Mouse (Mus musculus) activated CD4-positive, CD25-positive, alpha-beta regulatory T cell, adult 4 months (primary cell): Measurements from ENCODE around the gene Runx3. TPM values are rescaled to one million over a fixed set of nuclear protein-coding genes. Genes with fewer than 3 reads are reported as not detected.

Experiments
- ATAC-seq: one replicate; pipeline ENCODE4 v1.8.0; 2017
- polyA plus RNA-seq, 2 experiments: library from polyadenylated mRNA; unstranded; fragments of 100-300 nt; shearing (Covaris generic); gene quantifications; one replicate each; pipeline ENCODE4 v1.2.1; 2017

Gene Runx3
- polyA plus RNA-seq, 2 experiments from 2014 or later = 12.8 to 17.6 TPM

DNA sequence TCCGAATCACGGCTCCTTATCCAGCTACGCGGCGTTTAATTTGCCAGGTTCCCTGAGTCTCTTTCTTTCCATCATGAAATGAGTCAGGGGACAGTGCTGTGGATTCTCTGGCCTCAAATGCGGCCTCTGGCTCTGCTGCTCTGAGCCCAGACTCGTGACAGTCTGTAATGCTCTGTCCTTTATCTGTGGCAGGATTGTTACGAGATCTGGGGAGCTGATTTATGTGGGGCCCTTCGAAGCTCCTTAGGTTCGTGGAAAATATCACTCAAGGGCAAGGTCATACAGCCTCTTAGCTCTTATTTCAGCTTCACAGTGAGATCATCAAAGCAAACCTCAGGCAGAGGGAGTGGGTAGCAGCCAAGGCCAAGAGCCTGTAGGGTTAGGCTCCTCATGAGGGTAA, 6.2 kb upstream of the Runx3 start:
- no peak for ATAC-seq

DNA sequence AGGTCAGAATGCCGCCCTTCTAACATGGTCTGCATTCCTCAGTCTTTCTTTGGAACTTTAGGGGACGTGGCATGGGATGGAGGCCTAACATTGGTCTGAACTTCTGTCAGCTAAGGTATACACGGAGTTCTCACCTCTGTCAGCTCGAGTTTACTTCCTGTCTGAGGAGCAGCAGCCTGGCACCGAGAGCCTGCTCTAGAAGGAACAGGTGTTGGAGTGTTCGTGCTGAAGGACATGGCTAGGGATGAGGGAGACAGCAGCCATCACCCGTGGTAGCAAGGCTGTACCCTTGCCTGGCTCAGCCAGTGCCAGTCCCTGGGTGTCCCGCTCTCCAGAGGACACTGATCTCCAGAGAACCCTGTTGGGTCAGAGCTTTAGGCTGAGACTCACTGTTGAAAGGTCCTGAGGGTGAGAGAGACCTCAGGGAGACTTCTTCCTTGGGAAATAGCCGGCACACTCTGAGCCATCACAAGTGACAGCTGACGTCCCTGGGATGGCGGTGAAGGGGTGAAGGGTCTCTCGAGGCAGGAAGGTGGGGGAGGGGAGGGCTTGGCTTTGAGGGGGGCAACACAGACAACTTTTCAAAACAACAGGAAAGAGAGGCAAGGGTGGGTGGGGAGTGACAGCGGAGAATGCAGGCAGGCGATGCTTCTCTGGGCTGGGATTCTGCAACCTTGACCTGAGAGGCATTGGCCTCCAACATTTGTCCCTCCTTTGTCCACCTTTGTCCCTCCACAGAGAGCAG, 4.9 kb upstream of the Runx3 start:
- ATAC-seq = no peak

- ATAC-seq = no peak
These were observed 4.1 kb upstream of the Runx3 start for GRCm38 (mm10) chr4:135116391-135116790.

DNA sequence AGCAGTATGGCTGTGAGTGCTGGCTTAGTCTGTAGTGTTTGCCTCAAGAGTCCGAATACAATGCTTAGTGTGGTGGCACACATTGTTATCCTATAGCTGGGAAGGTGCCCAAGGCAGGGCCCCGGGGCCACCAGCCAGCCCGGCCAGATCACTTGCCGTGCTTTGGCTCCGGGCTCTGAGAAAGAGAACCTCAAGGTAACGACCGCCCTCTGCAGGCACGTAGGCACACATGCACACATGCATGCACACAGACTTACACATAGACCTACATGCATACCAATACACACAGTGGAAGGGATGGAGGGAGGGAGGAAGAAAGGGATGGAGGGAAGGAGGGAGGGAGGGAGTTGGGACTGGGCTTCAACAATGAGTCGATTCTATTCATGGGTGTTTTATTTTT, 2.6 kb upstream of the Runx3 start:
- no peak for ATAC-seq

DNA sequence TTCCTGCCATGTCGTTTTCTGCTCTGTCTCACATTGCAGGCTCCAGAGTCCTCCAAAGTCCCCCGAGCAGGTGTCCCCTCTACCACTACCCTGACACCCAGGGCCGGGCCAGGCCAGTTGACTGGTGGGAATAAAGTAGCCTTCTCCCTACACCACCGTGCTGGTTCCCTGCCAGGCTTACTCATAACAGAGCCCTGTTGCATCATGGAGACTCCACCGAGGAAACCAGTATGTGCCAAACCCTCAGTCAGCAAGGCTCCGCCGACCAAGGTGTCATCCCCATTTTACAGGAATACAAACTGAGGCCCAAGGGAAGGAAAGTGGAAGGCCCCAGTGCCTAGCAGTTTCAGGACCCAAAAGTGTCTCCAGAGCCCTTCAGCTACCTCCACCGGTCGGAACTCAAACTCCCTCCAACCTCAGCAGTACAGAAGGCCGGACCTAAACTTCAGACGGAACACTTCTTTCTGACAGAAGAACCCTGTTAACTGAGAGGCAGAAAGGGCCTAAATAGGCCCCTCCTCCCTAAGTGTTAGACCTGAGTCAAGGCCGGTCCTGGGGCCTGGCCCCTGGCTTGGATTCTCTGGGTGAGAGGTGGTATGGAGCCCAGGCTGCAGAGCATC, 1.5 kb upstream of the Runx3 start:
- no peak for ATAC-seq

DNA sequence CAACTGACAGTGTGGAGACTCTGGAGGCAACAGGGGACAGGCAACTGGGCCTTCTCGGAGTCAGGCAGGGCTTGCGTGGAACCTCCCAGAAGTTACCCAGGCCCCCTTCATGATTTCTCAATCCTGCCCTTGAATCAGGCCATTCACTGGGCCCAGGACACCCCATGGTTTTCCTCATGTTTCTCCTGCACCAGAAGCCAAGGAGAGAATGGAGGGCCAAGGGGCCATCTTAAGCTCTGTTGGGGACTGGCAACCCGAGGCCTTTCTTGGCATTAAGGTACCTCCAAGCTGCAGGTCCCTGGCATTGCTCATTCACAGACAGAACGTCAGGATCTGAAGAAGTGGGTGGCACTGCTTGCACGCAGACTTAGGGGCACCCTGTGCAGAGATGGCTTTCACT, 3.3 kb downstream of the Runx3 start:
- ATAC-seq = no peak

DNA sequence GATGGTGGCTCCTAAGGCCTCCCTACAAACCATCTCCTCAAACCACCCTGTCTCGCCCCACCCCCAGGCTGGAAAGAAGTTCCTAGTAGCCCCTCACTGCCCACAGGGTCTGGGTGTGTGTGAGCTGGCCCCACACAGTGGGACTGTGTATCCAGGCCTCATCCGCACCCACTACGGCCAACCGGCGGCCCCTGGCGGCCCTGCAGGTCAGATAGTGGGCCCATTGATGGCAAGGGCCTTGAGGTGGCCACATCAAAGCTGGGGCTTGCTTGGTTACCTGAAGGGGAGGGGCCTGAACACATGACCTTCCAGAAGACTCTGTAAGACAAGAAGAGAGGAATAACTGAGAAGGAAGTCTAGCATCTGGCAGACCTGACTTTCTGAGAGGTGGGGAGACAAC, 4.3 kb downstream of the Runx3 start:
- no peak for ATAC-seq

- ATAC-seq = no peak
These were observed 4.7 kb downstream of the Runx3 start for GRCm38 (mm10) chr4:135125152-135125551.

DNA sequence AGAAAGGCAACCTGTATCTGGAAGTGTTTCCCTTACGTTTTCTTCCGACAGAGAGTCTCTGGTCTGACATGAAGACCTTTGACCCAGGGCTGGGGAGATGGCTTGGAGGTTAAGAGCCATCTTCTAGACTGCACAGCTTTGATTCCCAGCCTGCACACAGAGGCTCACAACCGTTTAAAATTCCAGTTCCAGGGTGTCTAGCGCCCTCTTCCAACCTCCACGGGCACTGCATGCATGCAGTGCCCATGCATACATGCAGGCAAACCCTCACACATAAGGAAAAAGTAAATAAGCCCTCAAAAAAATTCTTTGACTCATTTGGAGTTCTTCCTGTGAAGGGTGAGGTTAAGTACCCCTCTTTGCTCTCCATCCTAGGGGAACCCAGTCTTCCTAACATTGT, 5.9 kb downstream of the Runx3 start:
- ATAC-seq = no peak

- peak; percentile 69 for ATAC-seq
These were observed 8.5 kb downstream of the Runx3 start for GRCm38 (mm10) chr4:135128841-135129520.

GRCm38 (mm10) chr4:135130156-135130555, 9.7 kb downstream of the Runx3 start:
- no peak for ATAC-seq

- no peak for ATAC-seq
These were observed 10.7 kb downstream of the Runx3 start for GRCm38 (mm10) chr4:135131145-135131544.

- no peak for ATAC-seq
These were observed 12.3 kb downstream of the Runx3 start for GRCm38 (mm10) chr4:135132797-135133196.

GRCm38 (mm10) chr4:135133711-135134110, 13.3 kb downstream of the Runx3 start:
- no peak for ATAC-seq

DNA sequence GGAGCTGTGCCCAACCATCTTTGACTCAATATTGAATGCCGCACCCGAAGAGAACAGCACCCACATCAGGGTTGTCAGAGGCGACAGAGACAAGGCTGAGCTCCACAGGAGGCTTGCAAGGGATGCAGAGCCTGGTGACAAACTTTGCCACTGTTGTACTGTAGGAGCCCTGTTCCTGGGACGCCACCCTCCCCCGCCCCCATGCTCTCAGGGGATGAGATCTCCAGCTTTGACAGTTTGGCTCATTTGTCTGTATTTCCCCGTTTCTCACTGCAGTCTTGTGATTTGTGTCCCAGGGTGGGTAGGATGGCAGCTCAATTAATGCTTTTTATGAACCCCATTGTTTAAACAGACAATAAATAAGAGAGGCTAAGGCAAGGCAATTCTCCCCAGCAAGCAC, 14.9 kb downstream of the Runx3 start:
- ATAC-seq = no peak

GRCm38 (mm10) chr4:135136202-135136601, 15.8 kb downstream of the Runx3 start:
- no peak for ATAC-seq

GRCm38 (mm10) chr4:135136612-135137011, 16.2 kb downstream of the Runx3 start:
- no peak for ATAC-seq

DNA sequence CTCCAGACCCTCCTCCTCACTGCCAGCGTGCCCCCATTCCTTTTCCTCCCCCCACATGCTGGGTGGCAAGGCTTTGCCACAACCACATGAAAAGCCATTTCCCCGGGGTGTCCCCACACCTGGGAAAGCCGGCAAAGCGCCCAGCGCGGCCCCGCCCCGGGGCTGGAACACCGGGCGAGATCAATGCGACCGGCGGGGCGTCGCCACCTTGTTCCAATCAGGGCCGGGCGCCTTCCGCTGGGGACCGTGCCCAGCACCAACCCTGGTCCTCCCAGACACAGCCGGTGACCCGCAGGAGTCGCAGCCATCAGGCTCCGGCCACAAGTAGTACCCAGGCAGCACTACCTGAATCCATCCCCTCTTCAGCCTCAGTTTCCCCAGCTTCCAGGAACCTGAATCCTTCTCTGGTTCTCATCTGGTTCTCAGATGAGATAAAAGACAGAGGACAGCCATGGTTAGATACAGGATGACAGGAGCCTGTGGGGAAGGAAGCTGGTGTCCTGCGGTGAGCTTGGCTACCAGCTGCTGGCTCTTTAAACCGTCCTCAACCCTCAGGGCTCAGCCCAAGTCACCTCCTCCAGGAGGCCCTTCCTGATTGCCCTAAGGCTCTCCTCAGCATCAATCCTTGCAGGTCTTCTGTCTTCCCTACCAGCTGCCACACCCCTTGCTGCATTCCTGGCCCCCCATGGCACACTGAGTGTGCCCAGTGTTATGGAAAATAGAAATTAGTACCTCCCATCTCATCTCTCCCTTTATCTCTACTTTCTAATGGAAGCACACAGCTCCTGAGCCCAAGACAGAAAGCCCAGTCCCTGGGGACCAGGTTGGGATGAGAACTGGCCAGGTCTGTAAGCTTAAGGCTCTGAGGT, 20.4 kb downstream of the Runx3 start:
- ATAC-seq = no peak

- ATAC-seq = no peak
These were observed 21.3 kb downstream of the Runx3 start for GRCm38 (mm10) chr4:135141720-135142119.

GRCm38 (mm10) chr4:135146734-135147133, 26.3 kb downstream of the Runx3 start:
- ATAC-seq = no peak

- no peak for ATAC-seq
These were observed 28.2 kb downstream of the Runx3 start for GRCm38 (mm10) chr4:135148660-135149059.

DNA sequence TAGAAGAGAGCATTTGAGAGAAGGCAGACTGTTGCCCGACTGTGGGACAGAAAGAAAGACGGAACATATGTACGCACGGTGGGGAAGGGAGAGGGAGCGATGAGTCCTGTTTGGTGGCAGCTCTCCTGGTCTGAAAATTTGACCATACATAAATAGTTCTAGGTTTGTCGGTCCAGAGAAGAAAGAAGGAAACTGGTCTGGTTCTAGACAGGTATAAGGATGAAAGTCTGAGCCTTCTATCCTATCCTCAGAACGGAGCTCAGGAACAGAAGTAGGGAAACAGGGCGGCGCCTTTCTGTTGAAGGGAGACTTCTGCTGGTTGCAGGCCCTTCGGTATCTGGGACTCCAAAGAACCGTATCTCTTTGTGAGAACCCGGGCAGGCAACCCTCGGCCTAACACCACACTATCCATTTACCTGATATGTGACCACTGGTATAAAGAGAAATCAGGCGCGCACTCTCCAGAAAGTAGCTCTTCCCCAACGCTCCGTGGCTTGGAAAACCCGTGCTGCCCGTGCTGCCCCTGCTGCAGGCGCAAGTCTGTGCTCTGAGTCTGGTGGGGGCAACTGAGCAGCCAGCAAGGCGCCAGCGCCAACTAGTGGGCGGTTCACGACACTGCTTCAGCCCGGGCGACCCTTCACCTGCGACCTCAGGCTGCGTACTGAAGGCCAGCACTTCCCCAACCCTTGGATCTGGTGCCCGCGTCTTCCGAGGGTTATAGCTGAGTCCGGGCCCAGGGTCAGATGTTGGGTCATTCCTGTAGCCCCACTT, 29.8 kb downstream of the Runx3 start:
- ATAC-seq = no peak
